Mouse (Mus musculus) embryo, embryonic 11.5 days (tissue): ENCODE measurements at regions not wholly inside any gene's neighbourhood (a gene's known extent, or its start where the extent isn't known, plus 50 kb on each side); places are given as distances from the start of the nearest gene placed in this dataset.

Source experiments
- DNase-seq: peaks from one replicate; pipeline ENCODE4 v3.0.0-alpha.2; 2012; ENCODE audit warnings: low read depth, low spot score

DNA sequence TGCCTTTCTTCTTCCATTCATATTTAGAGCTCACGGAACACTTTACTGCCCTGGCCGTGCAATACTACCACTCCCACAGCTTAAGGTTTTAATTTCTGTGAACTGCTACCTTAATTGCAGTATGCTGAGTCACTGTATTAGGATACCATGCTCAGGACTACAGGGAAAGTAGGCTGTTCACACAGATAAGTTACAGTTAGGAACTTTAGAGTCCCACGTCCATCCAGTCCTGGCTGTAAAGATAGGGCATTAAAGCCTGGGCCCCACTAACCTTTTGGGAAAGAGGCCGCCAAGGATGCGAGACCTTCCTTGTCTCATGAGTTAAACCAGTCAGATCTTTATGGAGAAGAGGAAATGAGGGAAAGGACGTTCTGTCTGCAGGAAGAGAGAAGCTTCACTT lies 574.6 kb downstream of the Stpg2 start:
- no peak for DNase-seq

- no peak for DNase-seq
Observed at GRCm38 (mm10) chr3:139783406-139783805, 577.9 kb downstream of the Stpg2 start.

DNA sequence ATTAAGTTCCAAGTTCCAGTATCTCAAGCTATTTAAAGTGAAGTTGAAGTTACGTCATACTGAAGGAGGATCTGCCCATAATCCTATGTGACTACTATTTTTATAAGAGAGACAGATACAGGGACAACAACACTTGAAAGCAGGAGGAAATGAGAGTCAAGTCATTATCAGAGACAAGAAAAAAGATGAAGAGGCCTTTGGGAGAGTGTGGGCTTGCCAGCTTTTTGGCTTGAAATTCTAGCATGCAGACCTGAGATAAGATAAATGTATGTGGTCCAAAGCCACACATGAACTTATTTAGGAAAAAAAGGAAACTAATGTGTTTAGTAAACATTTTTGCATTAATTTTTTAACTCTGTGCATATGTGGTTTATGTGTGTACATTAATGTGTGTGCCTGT lies 581.0 kb downstream of the Stpg2 start:
- no peak for DNase-seq

DNA sequence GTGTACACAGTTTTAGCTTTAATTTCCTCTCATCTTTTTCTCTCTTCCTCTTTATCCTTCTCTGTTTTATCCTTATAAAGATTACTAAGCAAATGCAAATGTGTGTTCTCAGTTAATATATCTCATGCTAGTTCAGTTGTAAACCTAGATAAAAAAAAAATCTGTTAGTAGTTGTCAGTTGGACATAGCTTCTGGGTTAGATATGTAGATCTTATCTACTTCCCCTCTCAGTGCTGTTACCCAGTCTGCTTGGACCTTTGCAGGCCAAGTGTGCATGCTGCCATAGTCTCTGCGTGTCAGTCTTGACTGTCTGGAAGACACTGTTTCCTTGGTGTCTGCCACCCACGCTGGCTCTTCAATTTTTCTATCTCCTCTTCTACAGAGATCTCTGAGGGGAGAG lies 583.4 kb downstream of the Stpg2 start:
- DNase-seq = no peak

DNA sequence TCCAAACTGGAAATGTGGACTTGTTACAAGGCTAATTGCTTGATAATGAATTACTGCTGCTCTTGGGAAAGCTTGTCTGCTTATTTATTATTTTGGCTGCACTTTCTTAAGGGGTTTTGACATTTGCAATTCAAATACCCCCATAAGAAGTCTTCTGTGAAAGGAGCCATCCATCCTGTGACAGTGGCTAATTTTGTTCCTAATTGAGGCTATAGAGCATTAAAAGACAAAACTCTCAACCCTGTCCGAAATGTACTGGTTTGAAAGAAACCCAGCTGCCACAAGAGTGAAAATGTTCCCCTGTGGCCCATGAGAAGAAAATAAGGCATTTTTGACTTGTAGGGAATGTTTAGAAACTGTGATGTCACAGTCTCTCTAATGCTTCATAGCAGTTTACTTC lies 591.2 kb downstream of the Stpg2 start:
- no peak for DNase-seq

DNA sequence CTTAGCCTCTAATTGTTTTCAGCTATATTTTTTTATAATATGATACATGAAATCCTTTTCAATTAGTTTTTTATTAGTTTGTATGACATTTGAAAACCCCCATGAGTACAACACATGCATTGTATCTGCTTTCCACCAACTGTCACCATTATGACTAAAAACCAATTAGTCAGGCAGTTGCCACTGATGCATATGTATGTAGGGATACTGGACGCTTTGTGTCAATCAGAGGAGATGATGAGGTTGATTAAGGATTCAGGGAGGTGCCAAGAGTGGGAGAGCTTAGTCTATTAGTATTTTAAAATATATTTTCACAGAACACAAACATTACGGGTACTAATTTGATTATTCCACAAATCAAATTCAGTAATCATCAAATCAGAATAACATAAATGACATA lies 593.6 kb downstream of the Stpg2 start:
- DNase-seq = no peak

GRCm38 (mm10) chr3:139802716-139803710 lies 597.5 kb downstream of the Stpg2 start:
- no peak for DNase-seq

GRCm38 (mm10) chr3:139828014-139828413 lies 622.5 kb downstream of the Stpg2 start:
- DNase-seq = no peak

DNA sequence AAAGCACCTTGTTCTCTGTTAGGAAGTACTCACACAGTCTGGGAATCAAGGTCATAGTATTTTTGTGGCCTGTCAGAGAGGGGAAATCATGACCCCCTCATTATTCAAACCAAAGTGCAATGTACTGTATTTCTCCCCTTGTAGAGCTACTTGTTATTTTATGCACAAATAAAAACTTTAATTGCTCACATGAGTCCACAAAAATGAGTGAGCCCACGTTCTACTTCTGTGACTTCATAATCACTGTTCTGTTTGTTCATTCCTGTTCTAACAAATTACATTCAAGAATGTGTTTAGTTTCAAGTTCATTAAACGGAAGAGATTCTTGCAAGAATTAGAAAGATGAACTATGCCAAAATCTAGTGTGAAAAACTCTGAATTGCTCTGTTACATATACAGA lies 623.1 kb downstream of the Stpg2 start:
- no peak for DNase-seq

- no peak for DNase-seq
Observed at GRCm38 (mm10) chr3:139832599-139832998, 627.1 kb downstream of the Stpg2 start.

DNA sequence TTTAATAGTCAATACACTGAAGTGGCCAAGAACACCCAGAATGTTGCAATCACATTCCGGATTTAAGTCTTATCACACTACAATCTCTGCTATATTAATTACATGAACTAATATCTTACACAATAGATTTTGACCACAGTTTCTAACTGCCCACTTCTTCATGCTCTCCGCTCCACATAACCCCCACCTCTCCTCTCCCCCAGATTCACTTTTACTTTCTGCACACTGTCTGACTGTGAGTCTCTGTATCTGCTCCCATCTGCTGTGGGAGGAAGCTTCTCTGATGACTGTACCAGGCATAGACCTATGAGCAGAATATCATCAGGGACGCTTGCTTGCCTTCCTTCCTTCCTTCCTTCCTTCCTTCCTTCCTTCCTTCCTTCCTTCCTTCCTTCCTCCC lies 636.5 kb downstream of the Stpg2 start:
- DNase-seq = no peak

GRCm38 (mm10) chr3:139842988-139843605 lies 637.6 kb downstream of the Stpg2 start:
- no peak for DNase-seq

GRCm38 (mm10) chr3:139844443-139844842 lies 638.9 kb downstream of the Stpg2 start:
- no peak for DNase-seq

DNA sequence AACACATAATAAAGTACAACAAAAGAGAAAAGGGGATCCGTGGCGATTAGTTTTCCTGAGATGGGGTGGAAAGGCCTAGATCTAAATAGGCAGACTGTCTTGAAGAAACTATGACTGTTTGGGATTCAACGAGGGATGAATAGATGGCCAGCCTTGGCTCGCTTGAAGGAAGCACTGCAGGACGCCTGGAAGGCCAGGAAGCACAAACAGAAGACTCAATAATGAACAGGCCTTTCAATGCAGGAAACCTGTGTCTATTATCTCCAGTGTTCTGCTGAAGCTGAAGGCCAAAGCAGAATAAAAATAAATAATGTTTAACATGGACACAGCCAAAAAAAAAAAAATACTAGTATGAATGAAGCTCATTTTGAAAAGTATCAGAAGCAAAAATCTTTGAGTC lies 642.3 kb downstream of the Stpg2 start:
- DNase-seq = no peak

DNA sequence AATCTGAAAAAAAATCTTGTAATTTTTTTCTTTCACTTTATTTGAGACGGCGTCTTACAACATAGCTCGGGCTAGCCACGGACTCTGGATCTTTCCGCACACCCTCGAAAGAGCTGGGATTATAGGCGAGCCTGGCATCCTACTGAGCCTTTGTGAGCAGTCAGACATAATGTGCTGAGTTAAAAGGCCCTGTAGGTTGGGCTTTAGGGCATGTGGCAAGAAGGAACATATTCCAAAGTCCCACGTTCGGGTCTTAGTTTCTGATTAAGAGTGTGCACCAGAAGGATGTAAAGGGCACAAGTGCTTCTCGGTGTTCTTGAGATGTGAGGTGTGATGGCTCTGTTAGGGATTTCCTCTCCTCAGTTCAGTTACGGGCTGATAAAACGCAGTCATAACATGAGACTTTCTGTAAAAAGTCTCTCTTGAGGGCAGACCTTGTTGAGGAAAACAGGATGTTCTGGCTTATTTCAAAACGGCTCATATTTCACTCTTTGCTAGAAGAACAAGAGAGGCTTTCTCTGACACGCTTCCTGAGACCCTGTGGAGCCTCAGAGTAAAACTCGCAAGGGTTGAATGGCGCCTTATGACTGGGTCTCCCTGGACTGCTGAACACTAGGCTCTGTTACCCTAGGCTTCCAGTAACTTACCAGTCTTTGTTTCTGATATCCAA lies 654.6 kb downstream of the Stpg2 start:
- peak; percentile 40 for DNase-seq

DNA sequence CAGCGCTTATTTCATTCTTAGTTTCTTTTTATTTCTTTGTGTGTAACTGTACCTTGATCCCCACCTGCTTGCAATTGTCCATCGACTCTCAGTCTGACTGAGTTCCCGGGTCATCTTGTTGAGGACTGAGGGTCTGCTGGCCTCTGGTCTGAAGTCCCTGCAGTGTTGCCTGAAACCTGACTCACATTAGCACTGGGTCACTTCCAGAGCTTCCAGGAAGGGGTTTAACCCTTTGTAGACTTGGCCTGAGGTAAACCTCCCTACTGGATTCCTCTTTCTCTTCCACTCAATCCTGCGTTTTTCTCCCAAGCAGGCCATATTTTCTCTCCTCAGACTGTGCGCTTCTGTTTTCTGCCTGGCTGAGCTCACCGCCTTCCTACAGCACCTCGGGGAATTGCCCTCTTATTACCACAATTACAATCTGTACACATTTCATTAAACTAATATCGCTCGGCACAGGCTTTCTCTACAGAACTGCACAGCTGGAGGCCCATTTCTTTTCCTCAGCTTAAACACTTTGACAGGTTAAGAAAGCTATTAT lies 655.4 kb downstream of the Stpg2 start:
- DNase-seq = peak; percentile 40

GRCm38 (mm10) chr3:139866329-139866728 lies 660.8 kb downstream of the Stpg2 start:
- DNase-seq = no peak

GRCm38 (mm10) chr3:139867030-139867429 lies 661.5 kb downstream of the Stpg2 start:
- no peak for DNase-seq

DNA sequence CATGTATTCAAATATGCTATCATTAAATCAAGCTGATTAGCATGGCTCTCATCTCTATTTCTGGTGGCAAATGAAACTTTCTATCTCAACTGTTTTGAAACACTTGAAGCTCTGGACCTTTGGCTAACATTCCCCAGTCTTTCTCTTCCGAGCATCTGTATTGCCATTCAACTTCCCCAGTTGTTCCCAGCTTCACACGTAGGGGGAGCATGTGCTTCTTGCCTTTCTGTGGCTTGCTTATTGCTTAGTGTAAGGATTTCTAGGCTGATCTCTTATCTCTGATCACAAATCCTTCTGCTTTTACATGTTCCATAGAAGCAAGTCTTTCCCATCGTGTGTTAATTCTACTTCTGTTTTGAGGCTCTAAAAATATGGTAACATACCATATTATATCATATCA lies 662.0 kb downstream of the Stpg2 start:
- no peak for DNase-seq

DNA sequence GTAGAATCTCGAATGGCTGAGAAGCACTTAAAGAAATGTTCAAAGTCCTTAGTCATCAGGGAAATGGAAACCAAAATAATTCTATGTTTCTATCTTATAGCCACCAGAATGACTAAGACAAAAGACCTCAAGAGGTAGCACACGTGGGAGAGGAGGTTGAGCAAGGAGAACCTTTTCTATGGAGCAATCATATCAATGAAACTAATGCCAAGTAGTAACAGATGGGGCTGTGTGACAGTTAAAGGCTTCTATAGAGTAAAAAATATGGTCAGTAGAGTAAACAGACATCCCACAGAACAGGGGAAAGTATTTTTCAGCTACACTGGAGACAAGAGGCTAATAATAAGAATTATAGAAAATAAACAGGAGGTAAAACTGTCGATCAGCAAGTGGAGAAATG lies 664.3 kb downstream of the Stpg2 start:
- no peak for DNase-seq

- no peak for DNase-seq
Observed at GRCm38 (mm10) chr3:139885942-139886860, 680.7 kb downstream of the Stpg2 start.
